In genomic region chr1:135728631-135729366, GRCm38 (mm10) we compare ENCODE assay signal across 8 mouse cellular contexts. TPM values are rescaled to one million over a fixed set of nuclear protein-coding genes. Genes with fewer than 3 reads are reported as not detected.
A peak's percentile ranks its signal among the peaks of the same experiment; 100 is the strongest.
DNase-seq lines count a peak whose midpoint lies in the region; ATAC-seq and TF ChIP-seq lines count a peak whose summit lies in the region.

No protein-coding gene starts in this region.

- no peak for TF ChIP-seq CTCF in testis, adult 2 months (IDR thresholded peaks at IDR 0.05; ENCODE audit: control insufficient read depth, insufficient read depth, insufficient replicate concordance, low read depth, low read length)

- H3K27ac ChIP-seq in forebrain, embryonic 13.5 days, result no peak overlapping the region
- no peak overlapping the region; the same call in 1 of the 2 replicates for H3K27ac ChIP-seq in neural tube, embryonic 14.5 days (ENCODE audit: low read depth, low read length)
- peak overlapping the region; percentile 55 for H3K27ac ChIP-seq in testis, adult 2 months (ENCODE audit: control insufficient read depth, insufficient read depth, low read depth, low read length)

- 2% methylated on average over 35 of the region's 35 CpGs for WGBS in forebrain, embryonic 13.5 days
- 2% methylated on average over 35 of the region's 35 CpGs for WGBS in neural tube, embryonic 14.5 days

- H3K4me1 ChIP-seq in forebrain, embryonic 13.5 days, result peaks cover 41% of the 10 kb centered on the region
- H3K4me1 ChIP-seq in neural tube, embryonic 14.5 days (ENCODE audit: control insufficient read depth, insufficient read depth, low read length), result peaks cover 18% of the 10 kb centered on the region
- peaks cover 12% of the 10 kb centered on the region for H3K4me1 ChIP-seq in testis, adult 2 months (ENCODE audit: control insufficient read depth, insufficient read depth, low read length)

- TF ChIP-seq POLR2A in testis, adult 2 months (IDR thresholded peaks at IDR 0.05; ENCODE audit: control insufficient read depth, low read depth, low read length), result peak; percentile 73

- H3K27me3 ChIP-seq in forebrain, embryonic 13.5 days, result no peaks in the 10 kb centered on the region
- H3K27me3 ChIP-seq in neural tube, embryonic 14.5 days (ENCODE audit: control insufficient read depth, insufficient read depth, low read length), result no peaks in the 10 kb centered on the region
- no peaks in the 10 kb centered on the region for H3K27me3 ChIP-seq in testis, adult 2 months (ENCODE audit: control insufficient read depth, insufficient read depth, low read length)

- DNase-seq in ES-CJ7 (ENCODE audit: low read depth, low spot score), result peak; percentile 95
- DNase-seq in c-Kit-positive CD71-positive TER-119-positive erythroid progenitor cells, embryonic 14.5 days (ENCODE audit: low spot score), result peak; percentile 87
- DNase-seq in heart, postnatal 10 days, result peak; percentile 93 to 94
- DNase-seq in kidney, postnatal 4 days, result peak; percentile 89 to 94
- DNase-seq in lung, adult 18-20 months, result peak; percentile 92 to 95

- peak overlapping the region; percentile 53 for H3K4me3 ChIP-seq in forebrain, embryonic 13.5 days
- H3K4me3 ChIP-seq in neural tube, embryonic 14.5 days (ENCODE audit: low read depth, low read length), result peak overlapping the region; percentile 41
- H3K4me3 ChIP-seq in testis, adult 2 months (ENCODE audit: control insufficient read depth, low read depth, low read length), result peak overlapping the region; percentile 87

- H3K9me3 ChIP-seq in forebrain, embryonic 13.5 days (replicated peaks), result no peaks in the 10 kb centered on the region
- H3K9me3 ChIP-seq in neural tube, embryonic 14.5 days (ENCODE audit: control insufficient read depth, low read length), result no peaks in the 10 kb centered on the region

- H3K36me3 ChIP-seq in forebrain, embryonic 13.5 days (ENCODE audit: poor library complexity, severe bottlenecking), result no peaks in the 10 kb centered on the region
- H3K36me3 ChIP-seq in neural tube, embryonic 14.5 days (ENCODE audit: control insufficient read depth, insufficient read depth, low read length), result no peaks in the 10 kb centered on the region
- H3K36me3 ChIP-seq in testis, adult 2 months (ENCODE audit: control insufficient read depth, insufficient read depth, low read length), result no peaks in the 10 kb centered on the region

- H3K4me2 ChIP-seq in forebrain, embryonic 13.5 days, result peak overlapping the region; percentile 82
- peak overlapping the region; percentile 87 for H3K4me2 ChIP-seq in neural tube, embryonic 14.5 days (ENCODE audit: low read depth, low read length)

- intact Hi-C loops in heart, postnatal 10 days (cut with DNase I), result no loop called here

- H3K9ac ChIP-seq in forebrain, embryonic 13.5 days, result peak overlapping the region; percentile 69
- peak overlapping the region; percentile 45 for H3K9ac ChIP-seq in neural tube, embryonic 14.5 days (replicated peaks; ENCODE audit: low read depth, low read length)

- ATAC-seq in forebrain, embryonic 13.5 days, result peak; percentile 83
- peak; percentile 89 for ATAC-seq in neural tube, embryonic 14.5 days (ENCODE audit: low read depth)

RNA-seq across cellular contexts. Expression of gene Csrp1, which starts 8.9 kb away (rescaled TPM):
- polyA plus RNA-seq in forebrain, embryonic 13.5 days (2015; fragmentation: Nextera tagmentation; extraction: Ambion mirVana), result 19.8 and 21.7 TPM in 2 replicates
- total RNA-seq in heart, postnatal 10 days (2021), result 100 to 1,000 TPM; 107 to 117 TPM
- polyA plus RNA-seq in neural tube, embryonic 14.5 days (2014; fragmentation: Nextera tagmentation; extraction: Ambion mirVana), result 11.7 and 17.9 TPM in 2 replicates
- 28.9 and 54.8 TPM in 2 replicates for polyA plus RNA-seq in testis, adult 2 months (2012; rRNA removed)

RNA-seq across cellular contexts. Expression of gene Phlda3, which starts 37.1 kb away (rescaled TPM):
- 12.1 TPM in 2 replicates for polyA plus RNA-seq in forebrain, embryonic 13.5 days (2015; fragmentation: Nextera tagmentation; extraction: Ambion mirVana)
- 10 to 100 TPM; 35.4 to 36.7 TPM for total RNA-seq in heart, postnatal 10 days (2021)
- 38.4 and 40.2 TPM in 2 replicates for polyA plus RNA-seq in neural tube, embryonic 14.5 days (2014; fragmentation: Nextera tagmentation; extraction: Ambion mirVana)
- 3.2 and 5.4 TPM in 2 replicates for polyA plus RNA-seq in testis, adult 2 months (2012; rRNA removed)

RNA-seq across cellular contexts. Expression of gene Tnni1, which starts 50.4 kb away (rescaled TPM):
- 0.37 and 1.1 TPM in 2 replicates for polyA plus RNA-seq in forebrain, embryonic 13.5 days (2015; fragmentation: Nextera tagmentation; extraction: Ambion mirVana)
- 100 to 1,000 TPM; 610 to 792 TPM for total RNA-seq in heart, postnatal 10 days (2021)
- polyA plus RNA-seq in neural tube, embryonic 14.5 days (2014; fragmentation: Nextera tagmentation; extraction: Ambion mirVana), result 3.2 and 3.4 TPM in 2 replicates
- 0.79 and 0.99 TPM in 2 replicates for polyA plus RNA-seq in testis, adult 2 months (2012; rRNA removed)
